Mouse (Mus musculus) E14TG2a.4 (cell line): ENCODE measurements around the gene Hapln4.
"Not testable (repeated sequence)": the region's sequence is repeated elsewhere in the genome, so short reads cannot be mapped to it uniquely, and the experiment has no call there.

Source experiments
- H3K27me3 ChIP-seq: 2 replicates; pipeline ENCODE4 v1.6.1; 2014; ENCODE audit warnings: low read length, control low read depth; ENCODE audit not compliant: insufficient read depth
- H3K36me3 ChIP-seq: 2 replicates; pipeline ENCODE4 v1.6.1; 2014; ENCODE audit warnings: low read length, control low read depth; ENCODE audit not compliant: insufficient read depth
- H3K4me1 ChIP-seq: replicated peaks from 2 replicates; pipeline ENCODE4 v1.6.1; 2014; ENCODE audit warnings: low read depth, low read length, control low read depth
- H3K4me3 ChIP-seq: replicated peaks from 2 replicates; pipeline ENCODE4 v1.5.1; 2014; ENCODE audit warnings: mild to moderate bottlenecking, low read length
- H3K9me3 ChIP-seq: 2 replicates; pipeline ENCODE4 v1.6.1; 2014; ENCODE audit warnings: low read length, control low read depth
- CTCF ChIP-seq: conservative IDR thresholded peaks from 2 replicates; pipeline ENCODE4 v1.5.1; 2014; ENCODE audit warnings: low read length
- NANOG ChIP-seq: IDR thresholded peaks from 2 replicates; pipeline ENCODE4 v1.6.1; 2014; ENCODE audit warnings: borderline replicate concordance, low read length, mixed read lengths
- POU5F1 ChIP-seq: IDR thresholded peaks from 2 replicates; pipeline ENCODE4 v1.6.1; 2014; ENCODE audit warnings: low read length, borderline replicate concordance

Hapln4 gene

GRCm38 (mm10) chr8:70083285-70083684 lies at the start of gene Hapln4:
Gene Hapln4 (plus strand): TSS chr8:70083457.
- H3K4me3 ChIP-seq, result peak within 1 kb of the TSS; percentile 75

DNA sequence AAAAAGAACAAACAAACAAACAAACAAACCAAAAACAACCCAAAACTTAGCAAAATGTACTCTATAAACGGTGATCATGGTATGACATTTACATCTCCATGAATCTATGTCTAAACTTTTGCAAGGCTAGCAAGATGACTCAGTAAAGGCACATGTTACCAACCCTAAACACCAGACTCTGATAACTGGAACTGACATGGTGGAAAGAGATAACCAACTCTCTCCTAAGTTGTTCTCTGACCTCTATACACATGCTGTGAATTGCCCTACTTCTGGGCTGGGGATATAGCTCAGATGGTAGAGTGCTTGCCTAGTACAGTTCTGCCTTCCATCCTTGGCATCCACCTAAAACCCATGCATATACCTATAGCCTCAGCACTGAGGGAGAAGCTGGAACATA lies 45.3 kb upstream of the Hapln4 start:
- no peak for TF ChIP-seq POU5F1
- no peak for TF ChIP-seq CTCF
- no peak for TF ChIP-seq NANOG
- Histone ChIP-seq H3K36me3 (peaks cover 53% of the 10 kb centered on the region), H3K4me1 (peaks cover 37% of the 10 kb centered on the region), H3K9me3 (no peaks in the 10 kb centered on the region), H3K27me3 (no peaks in the 10 kb centered on the region), H3K4me3 (no peak overlapping the region)

More at GRCm38 (mm10) chr8:70083285-70083684, at the start of gene Hapln4:
- Histone ChIP-seq H3K9me3 (no peaks in the 10 kb centered on the region), H3K36me3 (no peaks in the 10 kb centered on the region), H3K4me1 (peaks cover 52% of the 10 kb centered on the region), H3K27me3 (peaks cover 93% of the 10 kb centered on the region)
- TF ChIP-seq CTCF (no peak), POU5F1 (no peak), NANOG (no peak)

GRCm38 (mm10) chr8:70041885-70042546 lies 41.2 kb upstream of the Hapln4 start:
- no peaks in the 10 kb centered on the region for H3K27me3 ChIP-seq
- H3K9me3 ChIP-seq, result no peaks in the 10 kb centered on the region
- peak overlapping the region; percentile 100 for H3K4me3 ChIP-seq
- H3K36me3 ChIP-seq, result peaks cover 28% of the 10 kb centered on the region
- TF ChIP-seq NANOG (no peak), POU5F1 (no peak), CTCF (no peak)
- peaks cover 38% of the 10 kb centered on the region for H3K4me1 ChIP-seq

GRCm38 (mm10) chr8:70042583-70043455 lies 40.4 kb upstream of the Hapln4 start, which contains the start of the genes Mau2 and Sugp1:
Gene Mau2 (minus strand): TSS chr8:70042734.
Gene Sugp1 (plus strand): TSS chr8:70042813.
- H3K36me3 ChIP-seq, result peaks cover 23% of the 10 kb centered on the region
- no peak for TF ChIP-seq NANOG
- no peak for TF ChIP-seq POU5F1
- no peak for TF ChIP-seq CTCF
- H3K9me3 ChIP-seq, result no peaks in the 10 kb centered on the region
- no peaks in the 10 kb centered on the region for H3K27me3 ChIP-seq
- peak within 1 kb of the TSS; percentile 100 for H3K4me3 ChIP-seq
- peaks cover 38% of the 10 kb centered on the region for H3K4me1 ChIP-seq

DNA sequence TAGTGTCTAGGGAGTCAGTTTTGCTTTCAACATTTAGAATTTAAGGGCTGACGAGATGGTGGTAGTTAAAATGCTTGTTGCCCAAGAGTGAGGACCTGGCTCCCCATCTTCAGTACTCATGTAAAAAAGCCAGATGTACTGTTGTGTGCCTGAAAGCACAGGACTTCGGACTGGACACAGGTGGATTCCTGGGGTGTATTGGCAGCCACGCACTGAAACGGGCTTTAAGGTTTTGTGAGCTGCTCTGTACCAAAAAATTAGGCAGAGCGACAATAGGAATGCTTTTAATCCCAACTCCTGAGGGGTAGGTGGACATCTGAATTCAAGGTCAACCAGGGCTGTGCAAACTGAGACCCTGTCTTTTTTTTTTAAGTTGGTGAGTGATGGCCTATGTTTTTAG lies 39.3 kb upstream of the Hapln4 start:
- TF ChIP-seq CTCF (no peak), NANOG (no peak), POU5F1 (no peak)
- peak overlapping the region; percentile 100 for H3K4me3 ChIP-seq
- H3K4me1 ChIP-seq, result peaks cover 38% of the 10 kb centered on the region
- no peaks in the 10 kb centered on the region for H3K9me3 ChIP-seq
- H3K36me3 ChIP-seq, result peaks cover 26% of the 10 kb centered on the region
- no peaks in the 10 kb centered on the region for H3K27me3 ChIP-seq

GRCm38 (mm10) chr8:70049662-70050061 lies 33.6 kb upstream of the Hapln4 start:
- Histone ChIP-seq H3K27me3 (no peaks in the 10 kb centered on the region), H3K4me3 (no peak overlapping the region), H3K4me1 (no peaks in the 10 kb centered on the region), H3K9me3 (no peaks in the 10 kb centered on the region), H3K36me3 (peaks cover 68% of the 10 kb centered on the region)
- TF ChIP-seq CTCF (no peak), POU5F1 (no peak), NANOG (no peak)

- H3K4me1 ChIP-seq, H3K9me3 ChIP-seq, H3K27me3 ChIP-seq, H3K4me3 ChIP-seq: not testable (repeated sequence)
- H3K36me3 ChIP-seq, result peaks cover 76% of the 10 kb centered on the region
Measured at GRCm38 (mm10) chr8:70050434-70050833, 32.8 kb upstream of the Hapln4 start.

GRCm38 (mm10) chr8:70057721-70058120 lies 25.5 kb upstream of the Hapln4 start:
- Histone ChIP-seq H3K36me3 (peaks cover 92% of the 10 kb centered on the region), H3K4me1 (no peaks in the 10 kb centered on the region), H3K9me3 (no peaks in the 10 kb centered on the region), H3K27me3 (no peaks in the 10 kb centered on the region), H3K4me3 (no peak overlapping the region)
- TF ChIP-seq NANOG, result no peak
- no peak for TF ChIP-seq POU5F1
- no peak for TF ChIP-seq CTCF
